Mouse (Mus musculus): Measurements from ENCODE around the gene Atg4a-ps. TPM values are rescaled to one million over a fixed set of nuclear protein-coding genes. Genes with fewer than 3 reads are reported as not detected.
"Not testable (repeated sequence)": the region's sequence is repeated elsewhere in the genome, so short reads cannot be mapped to it uniquely, and the experiment has no call there.

Atg4a-ps gene
- total RNA-seq (2014; rRNA removed), result not detected in 2 replicates
- 0.22 TPM in 1 of 2 replicates, not detected in the other for polyA plus RNA-seq (2015; fragmentation: Nextera tagmentation; extraction: Ambion mirVana)

GRCm38 (mm10) chr3:103645968-103646367 lies at the start of gene Atg4a-ps:
Atg4a-ps (minus strand) TSS chr3:103646068.
- H3K9ac ChIP-seq (replicated peaks; ENCODE audit: low read length, poor library complexity, severe bottlenecking); H3K36me3 ChIP-seq (ENCODE audit: insufficient read depth, low read length); H3K27me3 ChIP-seq (ENCODE audit: insufficient read depth, low read length); H3K4me2 ChIP-seq (ENCODE audit: low read depth, low read length, poor library complexity, severe bottlenecking); DNase-seq (ENCODE audit: low spot score); H3K27ac ChIP-seq (ENCODE audit: low read depth, low read length); H3K4me1 ChIP-seq (ENCODE audit: insufficient read depth, low read length); H3K9me3 ChIP-seq (ENCODE audit: low read length); H3K4me3 ChIP-seq (ENCODE audit: low read depth, low read length); ATAC-seq (ENCODE audit: low FRiP score): not testable (repeated sequence)
- 91% methylated on average over 2 of the region's 2 CpGs for WGBS

GRCm38 (mm10) chr3:103695556-103695955 lies 49.7 kb upstream of the Atg4a-ps start:
- H3K9ac ChIP-seq (replicated peaks; ENCODE audit: low read length, poor library complexity, severe bottlenecking), result no peak overlapping the region
- no peak overlapping the region for H3K4me2 ChIP-seq (ENCODE audit: low read depth, low read length, poor library complexity, severe bottlenecking)
- H3K36me3 ChIP-seq (ENCODE audit: insufficient read depth, low read length), result no peaks in the 10 kb centered on the region
- DNase-seq (ENCODE audit: low spot score) (peak; percentile 9), ATAC-seq (ENCODE audit: low FRiP score) (no peak)
- H3K4me1 ChIP-seq (ENCODE audit: insufficient read depth, low read length), result no peaks in the 10 kb centered on the region
- no peak for TF ChIP-seq CTCF (IDR thresholded peaks at IDR 0.05)
- H3K9me3 ChIP-seq (ENCODE audit: low read length), result no peaks in the 10 kb centered on the region
- 48% methylated on average over 3 of the region's 3 CpGs for WGBS
- H3K27me3 ChIP-seq (ENCODE audit: insufficient read depth, low read length), result no peaks in the 10 kb centered on the region
- H3K4me3 ChIP-seq (ENCODE audit: low read depth, low read length), result no peak overlapping the region
- H3K27ac ChIP-seq (ENCODE audit: low read depth, low read length), result no peak overlapping the region

- Histone ChIP-seq H3K4me2 (ENCODE audit: low read depth, low read length, poor library complexity, severe bottlenecking) (no peak overlapping the region), H3K36me3 (ENCODE audit: insufficient read depth, low read length) (no peaks in the 10 kb centered on the region), H3K4me3 (ENCODE audit: low read depth, low read length) (no peak overlapping the region), H3K27ac (ENCODE audit: low read depth, low read length) (no peak overlapping the region), H3K9me3 (ENCODE audit: low read length) (no peaks in the 10 kb centered on the region), H3K4me1 (ENCODE audit: insufficient read depth, low read length) (no peaks in the 10 kb centered on the region), H3K9ac (replicated peaks; ENCODE audit: low read length, poor library complexity, severe bottlenecking) (no peak overlapping the region), H3K27me3 (ENCODE audit: insufficient read depth, low read length) (no peaks in the 10 kb centered on the region)
- WGBS, result 86% methylated on average over 3 of the region's 3 CpGs
- TF ChIP-seq CTCF (IDR thresholded peaks at IDR 0.05), result peak; percentile 27; the same call in 1 of the 2 replicates
- ATAC-seq (ENCODE audit: low FRiP score) (no peak), DNase-seq (ENCODE audit: low spot score) (no peak)
Measured at GRCm38 (mm10) chr3:103690506-103690905, 44.6 kb upstream of the Atg4a-ps start.

GRCm38 (mm10) chr3:103689043-103689442 lies 43.2 kb upstream of the Atg4a-ps start:
- TF ChIP-seq CTCF (IDR thresholded peaks at IDR 0.05), result no peak
- DNase-seq (ENCODE audit: low spot score) (no peak), ATAC-seq (ENCODE audit: low FRiP score) (no peak)
- WGBS, result 94% methylated on average over 1 of the region's 1 CpGs
- Histone ChIP-seq H3K4me1 (ENCODE audit: insufficient read depth, low read length) (0 out of 2 replicates have a peak, but pooled peaks cover under 1% of the 10 kb centered on the region), H3K27ac (ENCODE audit: low read depth, low read length) (no peak overlapping the region), H3K36me3 (ENCODE audit: insufficient read depth, low read length) (no peaks in the 10 kb centered on the region), H3K4me3 (ENCODE audit: low read depth, low read length) (no peak overlapping the region), H3K4me2 (ENCODE audit: low read depth, low read length, poor library complexity, severe bottlenecking) (no peak overlapping the region), H3K9me3 (ENCODE audit: low read length) (no peaks in the 10 kb centered on the region), H3K9ac (replicated peaks; ENCODE audit: low read length, poor library complexity, severe bottlenecking) (no peak overlapping the region), H3K27me3 (ENCODE audit: insufficient read depth, low read length) (no peaks in the 10 kb centered on the region)

- no peak for TF ChIP-seq CTCF (IDR thresholded peaks at IDR 0.05)
- no peaks in the 10 kb centered on the region for H3K9me3 ChIP-seq (ENCODE audit: low read length)
- no peak overlapping the region for H3K4me3 ChIP-seq (ENCODE audit: low read depth, low read length)
- 0 out of 2 replicates have a peak overlapping the region, but pooled peaks have one; percentile 42 for H3K4me2 ChIP-seq (ENCODE audit: low read depth, low read length, poor library complexity, severe bottlenecking)
- H3K27ac ChIP-seq (ENCODE audit: low read depth, low read length), result no peak overlapping the region
- no peaks in the 10 kb centered on the region for H3K27me3 ChIP-seq (ENCODE audit: insufficient read depth, low read length)
- DNase-seq (ENCODE audit: low spot score) (no peak), ATAC-seq (ENCODE audit: low FRiP score) (no peak)
- no peaks in the 10 kb centered on the region for H3K36me3 ChIP-seq (ENCODE audit: insufficient read depth, low read length)
- H3K4me1 ChIP-seq (ENCODE audit: insufficient read depth, low read length), result peaks cover 8% of the 10 kb centered on the region; the same call in 1 of the 2 replicates
- 50% methylated on average over 5 of the region's 5 CpGs for WGBS
- no peak overlapping the region for H3K9ac ChIP-seq (replicated peaks; ENCODE audit: low read length, poor library complexity, severe bottlenecking)
Measured at GRCm38 (mm10) chr3:103683966-103684319, 38.1 kb upstream of the Atg4a-ps start.

GRCm38 (mm10) chr3:103683234-103683965 lies 37.5 kb upstream of the Atg4a-ps start:
- no peak for ATAC-seq (ENCODE audit: low FRiP score)
- Histone ChIP-seq H3K27ac (ENCODE audit: low read depth, low read length) (no peak overlapping the region), H3K36me3 (ENCODE audit: insufficient read depth, low read length) (no peaks in the 10 kb centered on the region), H3K4me2 (ENCODE audit: low read depth, low read length, poor library complexity, severe bottlenecking) (peak overlapping the region; percentile 42), H3K4me3 (ENCODE audit: low read depth, low read length) (0 out of 2 replicates have a peak overlapping the region, but pooled peaks have one; percentile 12), H3K9me3 (ENCODE audit: low read length) (no peaks in the 10 kb centered on the region), H3K9ac (replicated peaks; ENCODE audit: low read length, poor library complexity, severe bottlenecking) (peak overlapping the region; percentile 24; the same call in 1 of the 2 replicates), H3K4me1 (ENCODE audit: insufficient read depth, low read length) (peaks cover 8% of the 10 kb centered on the region; the same call in 1 of the 2 replicates), H3K27me3 (ENCODE audit: insufficient read depth, low read length) (no peaks in the 10 kb centered on the region)
- TF ChIP-seq CTCF (IDR thresholded peaks at IDR 0.05), result no peak
- DNase-seq (ENCODE audit: low spot score), result no peak
- WGBS, result 5% methylated on average over 21 of the region's 21 CpGs
